Mouse (Mus musculus) hindbrain, embryonic 13.5 days (tissue): Measurements from ENCODE around the gene Tmpo. TPM values are rescaled to one million over a fixed set of nuclear protein-coding genes. Genes with fewer than 3 reads are reported as not detected.

Source experiments
- ATAC-seq: fragments of 200-750 bp; cut with Nextera tagmentation; 2 replicates; pipeline ENCODE4 v1.8.0; 2017; ENCODE audit warnings: moderate TSS enrichment; ENCODE audit not compliant: low FRiP score
- H3K27ac ChIP-seq: fragments of 300-500 bp; sonication (generic); 2 replicates; pipeline ENCODE4 v1.5.1; 2015; ENCODE audit warnings: inconsistent platforms, mild to moderate bottlenecking, moderate library complexity
- H3K27me3 ChIP-seq: fragments of 300-500 bp; sonication (generic); 2 replicates; pipeline ENCODE4 v1.6.1; 2015; ENCODE audit warnings: mild to moderate bottlenecking, inconsistent platforms
- H3K36me3 ChIP-seq: fragments of 300-500 bp; sonication (generic); 2 replicates; pipeline ENCODE4 v1.6.1; 2015; ENCODE audit warnings: mild to moderate bottlenecking, inconsistent platforms
- H3K4me1 ChIP-seq: fragments of 300-500 bp; sonication (generic); replicated peaks from 2 replicates; pipeline ENCODE4 v1.6.1; 2015; ENCODE audit warnings: inconsistent platforms
- H3K4me2 ChIP-seq: fragments of 300-500 bp; sonication (generic); 2 replicates; pipeline ENCODE4 v1.6.1; 2015; ENCODE audit warnings: inconsistent platforms, mild to moderate bottlenecking, moderate library complexity
- H3K4me3 ChIP-seq: fragments of 300-500 bp; sonication (generic); 2 replicates; pipeline ENCODE4 v1.5.1; 2015; ENCODE audit warnings: mild to moderate bottlenecking, inconsistent platforms
- H3K9ac ChIP-seq: fragments of 300-500 bp; sonication (generic); 2 replicates; pipeline ENCODE4 v1.6.1; 2015; ENCODE audit warnings: mild to moderate bottlenecking, inconsistent platforms
- H3K9me3 ChIP-seq: fragments of 300-500 bp; sonication (generic); 2 replicates; pipeline ENCODE4 v1.6.1; 2016; ENCODE audit warnings: inconsistent platforms
- WGBS: fragments of 180-500 bp; shearing (Covaris S2); methylation state at CpG from one replicate; pipeline ENCODE4 v1.1.7; 2015; 5-methylcytosine and 5-hydroxymethylcytosine counted together
- polyA plus RNA-seq: library from polyadenylated mRNA; unstranded; fragments of >200 nt; fragmentation: Nextera tagmentation; extraction: Ambion mirVana; gene quantifications from 2 replicates; pipeline ENCODE4 v1.2.1, GENCODE M21; 2015

The Tmpo gene
- polyA plus RNA-seq, 1 experiment from 2014 or later, result 129 TPM

DNA sequence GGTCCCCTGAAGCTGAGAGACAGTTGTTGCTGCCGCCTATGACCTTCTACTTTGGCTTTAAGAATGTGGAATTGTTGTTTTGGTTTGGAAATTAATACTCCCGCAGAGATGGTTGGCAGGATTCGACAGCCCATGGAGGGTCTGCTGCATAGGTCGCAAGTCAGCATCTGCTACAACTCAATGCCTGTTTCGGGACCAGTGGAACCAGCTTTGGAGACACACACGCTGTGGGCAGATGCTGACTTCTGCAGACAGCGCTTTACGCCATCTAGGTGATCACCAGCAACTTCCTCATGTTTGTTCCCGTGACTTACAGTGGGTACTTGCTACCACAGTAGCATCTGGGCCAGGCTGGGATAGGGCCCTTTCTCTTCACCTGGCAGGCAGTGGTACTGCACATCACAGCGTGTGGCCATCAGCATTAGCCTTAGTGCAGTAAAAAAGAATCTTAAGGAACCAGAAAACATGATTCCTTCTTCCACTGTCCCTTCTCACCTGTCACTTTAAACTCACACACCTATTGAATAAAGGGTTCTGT is 38.4 kb downstream of the Tmpo start:
- Histone ChIP-seq H3K4me3 (no peak overlapping the region), H3K9ac (no peak overlapping the region), H3K4me2 (no peak overlapping the region), H3K4me1 (no peaks in the 10 kb centered on the region), H3K36me3 (peaks cover 20% of the 10 kb centered on the region), H3K27me3 (no peaks in the 10 kb centered on the region), H3K9me3 (no peaks in the 10 kb centered on the region), H3K27ac (no peak overlapping the region)
- 73% methylated on average over 10 of the region's 10 CpGs for WGBS
- ATAC-seq, result no peak

GRCm38 (mm10) chr10:91141564-91141963 is 39.6 kb downstream of the Tmpo start:
- Histone ChIP-seq H3K36me3 (peaks cover 11% of the 10 kb centered on the region), H3K4me3 (no peak overlapping the region), H3K9ac (no peak overlapping the region), H3K4me1 (no peaks in the 10 kb centered on the region), H3K4me2 (no peak overlapping the region), H3K9me3 (no peaks in the 10 kb centered on the region), H3K27me3 (no peaks in the 10 kb centered on the region), H3K27ac (no peak overlapping the region)
- 44% methylated on average over 2 of the region's 2 CpGs for WGBS
- peak; percentile 21; the same call in 1 of the 2 replicates for ATAC-seq

- H3K27me3 ChIP-seq, result no peaks in the 10 kb centered on the region
Measured at GRCm38 (mm10) chr10:91139148-91139766, 41.9 kb downstream of the Tmpo start.

DNA sequence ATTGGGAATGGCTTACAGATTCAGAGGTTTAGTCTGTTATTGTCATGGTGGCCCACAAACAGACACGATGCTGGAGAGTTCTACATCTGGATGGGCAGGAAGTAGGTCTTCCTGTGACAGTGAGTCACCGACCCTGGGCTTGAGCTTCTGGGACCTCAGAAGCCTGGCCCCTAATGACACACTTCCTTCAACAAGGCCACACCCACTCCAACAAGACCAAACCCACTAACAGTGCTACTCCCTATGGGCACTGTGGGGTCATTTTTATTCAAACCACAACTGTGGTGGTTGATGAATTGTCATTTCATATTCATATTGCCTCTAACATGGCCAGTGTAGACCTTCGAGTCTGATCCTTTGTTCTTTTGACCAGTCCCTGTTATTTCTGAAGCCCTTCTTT is 42.8 kb downstream of the Tmpo start:
- Histone ChIP-seq H3K9ac (no peak overlapping the region), H3K9me3 (no peaks in the 10 kb centered on the region), H3K36me3 (no peaks in the 10 kb centered on the region), H3K4me3 (no peak overlapping the region), H3K27me3 (no peaks in the 10 kb centered on the region), H3K4me2 (no peak overlapping the region), H3K27ac (no peak overlapping the region), H3K4me1 (no peaks in the 10 kb centered on the region)
- no peak for ATAC-seq
- 78% methylated on average over 3 of the region's 3 CpGs for WGBS

More at GRCm38 (mm10) chr10:91139148-91139766, 41.9 kb downstream of the Tmpo start:
- Histone ChIP-seq H3K9me3 (no peaks in the 10 kb centered on the region), H3K4me2 (no peak overlapping the region), H3K9ac (no peak overlapping the region), H3K36me3 (no peaks in the 10 kb centered on the region), H3K4me3 (no peak overlapping the region), H3K4me1 (no peaks in the 10 kb centered on the region), H3K27ac (no peak overlapping the region)
- WGBS, result 93% methylated on average over 14 of the region's 14 CpGs
- no peak for ATAC-seq

DNA sequence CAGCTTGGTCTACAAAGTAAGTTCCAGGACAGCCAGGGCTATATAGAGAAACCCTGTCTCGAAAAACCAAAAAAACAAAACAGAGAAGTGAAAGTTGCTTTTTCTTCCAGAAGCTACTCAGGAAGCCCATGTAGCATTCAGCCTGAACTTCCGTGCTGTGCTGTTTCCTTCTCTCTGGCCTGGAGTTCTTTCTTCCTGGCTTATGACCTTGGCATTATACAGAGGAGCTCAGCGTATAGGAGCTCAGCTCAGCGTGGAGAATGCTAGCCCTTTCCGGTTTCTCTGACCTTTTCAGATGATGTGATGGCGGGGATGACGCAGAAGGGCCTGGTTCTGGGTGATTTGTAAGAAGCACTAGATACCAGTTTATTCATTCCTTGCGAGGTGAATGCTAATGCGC is 43.7 kb downstream of the Tmpo start:
- WGBS, result 67% methylated on average over 9 of the region's 9 CpGs
- Histone ChIP-seq H3K27me3 (no peaks in the 10 kb centered on the region), H3K36me3 (no peaks in the 10 kb centered on the region), H3K4me2 (no peak overlapping the region), H3K9ac (no peak overlapping the region), H3K9me3 (no peaks in the 10 kb centered on the region), H3K27ac (no peak overlapping the region), H3K4me3 (no peak overlapping the region), H3K4me1 (no peaks in the 10 kb centered on the region)
- no peak for ATAC-seq

- H3K9ac ChIP-seq, result no peak overlapping the region
- ATAC-seq, result no peak
- H3K27me3 ChIP-seq, result no peaks in the 10 kb centered on the region
- H3K36me3 ChIP-seq, result no peaks in the 10 kb centered on the region
- no peak overlapping the region for H3K4me3 ChIP-seq
- H3K4me2 ChIP-seq, result no peak overlapping the region
- WGBS, result 84% methylated on average over 7 of the region's 7 CpGs
- H3K4me1 ChIP-seq, result no peaks in the 10 kb centered on the region
- H3K9me3 ChIP-seq, result no peaks in the 10 kb centered on the region
- no peak overlapping the region for H3K27ac ChIP-seq
Measured at GRCm38 (mm10) chr10:91135302-91135972, 45.7 kb downstream of the Tmpo start.

DNA sequence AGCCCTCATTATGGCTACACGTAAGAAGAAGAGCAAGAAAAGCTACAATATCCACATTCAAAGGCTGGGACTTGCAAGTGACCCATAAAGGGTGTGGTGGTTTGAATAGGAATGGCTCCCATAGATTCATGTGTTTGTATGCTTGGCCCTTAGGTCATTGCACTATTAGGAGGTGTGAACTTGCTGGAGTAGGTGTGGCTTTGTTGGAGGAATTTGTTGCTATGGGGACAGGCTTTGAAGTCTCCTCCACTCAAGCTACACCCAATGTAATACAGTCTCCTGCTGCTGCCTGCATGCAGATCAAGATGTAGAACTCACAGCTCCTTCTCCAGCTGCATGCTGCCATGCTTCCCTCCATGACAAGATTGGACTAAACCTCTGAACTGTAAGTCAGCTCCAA is 49.5 kb downstream of the Tmpo start:
- 81% methylated on average over 1 of the region's 1 CpGs for WGBS
- Histone ChIP-seq H3K27ac (no peak overlapping the region), H3K4me2 (no peak overlapping the region), H3K4me3 (no peak overlapping the region), H3K36me3 (no peaks in the 10 kb centered on the region), H3K27me3 (no peaks in the 10 kb centered on the region), H3K4me1 (no peaks in the 10 kb centered on the region), H3K9me3 (no peaks in the 10 kb centered on the region), H3K9ac (no peak overlapping the region)
- ATAC-seq, result no peak

DNA sequence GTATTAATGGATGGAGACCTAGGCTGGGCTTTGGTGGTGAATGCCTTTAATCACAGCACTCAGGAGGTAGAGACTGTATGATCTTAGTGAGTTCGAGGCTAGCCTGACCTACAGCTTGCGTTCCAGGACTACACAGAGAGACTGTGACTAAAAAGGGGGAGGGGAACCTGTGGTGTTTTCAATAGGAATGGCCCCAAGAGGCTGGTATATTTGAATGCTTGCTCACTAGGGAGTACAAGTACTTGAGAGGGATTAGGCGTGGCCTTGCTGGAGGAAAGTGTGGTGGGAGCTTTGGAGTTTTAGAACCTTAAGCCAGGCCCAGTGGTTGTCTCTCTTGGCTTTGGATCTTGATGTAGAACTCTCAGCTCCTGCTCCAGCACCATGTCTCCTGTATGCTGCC is 50.3 kb downstream of the Tmpo start:
- Histone ChIP-seq H3K4me1 (no peaks in the 10 kb centered on the region), H3K9me3 (no peaks in the 10 kb centered on the region), H3K27ac (no peak overlapping the region), H3K9ac (no peak overlapping the region), H3K36me3 (no peaks in the 10 kb centered on the region), H3K27me3 (no peaks in the 10 kb centered on the region), H3K4me3 (no peak overlapping the region), H3K4me2 (no peak overlapping the region)
- 80% methylated on average over 3 of the region's 3 CpGs for WGBS
- ATAC-seq, result no peak

GRCm38 (mm10) chr10:91128551-91129160 is 52.5 kb downstream of the Tmpo start:
- 69% methylated on average over 1 of the region's 1 CpGs for WGBS
- Histone ChIP-seq H3K4me1 (0 out of 2 replicates have a peak, but pooled peaks cover 3% of the 10 kb centered on the region), H3K9ac (no peak overlapping the region), H3K9me3 (no peaks in the 10 kb centered on the region), H3K4me3 (no peak overlapping the region), H3K27ac (no peak overlapping the region), H3K4me2 (no peak overlapping the region), H3K27me3 (no peaks in the 10 kb centered on the region), H3K36me3 (no peaks in the 10 kb centered on the region)
- ATAC-seq, result no peak

DNA sequence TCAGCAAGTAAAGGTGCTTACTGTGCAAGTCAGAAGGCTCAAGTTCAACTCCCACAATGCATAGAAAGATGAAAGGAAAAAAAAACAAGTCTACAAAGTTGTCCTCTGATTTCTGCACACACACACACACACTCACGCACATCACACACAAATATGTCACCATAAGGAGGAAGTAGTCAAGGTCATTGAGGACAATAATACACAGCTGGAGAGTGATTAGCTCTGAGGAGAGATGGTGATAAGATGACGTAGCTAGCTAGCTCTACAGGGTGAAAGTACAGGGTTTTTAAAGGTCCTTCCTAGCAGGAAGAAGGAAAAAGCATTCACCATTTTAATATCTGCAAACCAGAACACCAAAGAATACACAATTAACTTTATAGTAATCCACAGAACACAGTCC is 53.7 kb downstream of the Tmpo start:
- no peak overlapping the region for H3K4me3 ChIP-seq

DNA sequence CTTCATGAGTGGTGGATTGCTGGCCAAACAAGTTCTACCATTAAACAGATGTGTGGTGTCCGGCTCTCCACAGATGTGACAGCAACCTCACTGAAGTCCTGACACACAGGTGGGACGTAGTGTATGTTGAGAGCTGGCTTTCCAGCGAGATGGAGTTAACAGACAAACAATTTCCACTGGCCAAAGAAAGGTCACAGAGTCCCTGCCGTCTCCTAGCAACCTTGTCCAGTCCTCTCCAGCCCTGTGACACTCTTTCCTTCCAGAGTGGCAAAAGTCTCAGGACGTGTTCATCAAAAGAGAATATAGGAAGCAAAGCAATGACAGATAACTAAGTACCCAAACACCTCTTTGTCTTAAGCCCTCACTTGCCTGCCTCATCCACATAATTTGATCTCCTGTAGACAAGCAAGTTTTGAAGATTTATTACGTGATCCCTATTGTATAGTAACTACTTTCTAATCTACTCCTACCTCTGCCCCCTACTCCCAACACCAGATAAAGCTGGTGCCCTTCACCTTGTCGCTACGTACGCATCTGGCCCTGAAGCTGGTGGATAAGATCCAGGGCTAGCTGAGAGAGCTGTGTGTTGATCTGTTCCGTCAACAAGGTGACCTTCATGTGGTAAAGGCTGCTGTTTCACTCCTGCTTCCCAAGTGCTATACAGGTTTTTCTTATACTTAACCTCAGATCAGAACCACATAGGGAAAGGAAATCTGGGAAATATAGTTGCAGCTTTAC is 54.3 kb downstream of the Tmpo start:
- no peaks in the 10 kb centered on the region for H3K27me3 ChIP-seq
- H3K4me1 ChIP-seq, result peaks cover 18% of the 10 kb centered on the region
- WGBS, result 78% methylated on average over 10 of the region's 10 CpGs
- ATAC-seq, result no peak
- no peak overlapping the region for H3K4me3 ChIP-seq
- H3K36me3 ChIP-seq, result peaks cover 3% of the 10 kb centered on the region
- H3K9ac ChIP-seq, result no peak overlapping the region
- no peaks in the 10 kb centered on the region for H3K9me3 ChIP-seq
- no peak overlapping the region for H3K4me2 ChIP-seq
- no peak overlapping the region for H3K27ac ChIP-seq

More for the DNA sequence above, 53.7 kb downstream of the Tmpo start:
- no peaks in the 10 kb centered on the region for H3K27me3 ChIP-seq
- no peak overlapping the region for H3K27ac ChIP-seq
- H3K4me2 ChIP-seq, result no peak overlapping the region
- H3K9me3 ChIP-seq, result no peaks in the 10 kb centered on the region
- WGBS, result 82% methylated on average over 2 of the region's 2 CpGs
- peaks cover 12% of the 10 kb centered on the region for H3K4me1 ChIP-seq
- H3K36me3 ChIP-seq, result no peaks in the 10 kb centered on the region
- no peak overlapping the region for H3K9ac ChIP-seq
- no peak for ATAC-seq
